Mouse (Mus musculus) neutrophil, adult 59 days (primary cell): ENCODE data around the gene Agpat2. TPM values are rescaled to one million over a fixed set of nuclear protein-coding genes. Genes with fewer than 3 reads are reported as not detected.

Experiments
- total RNA-seq, 2 experiments: library from RNA; stranded (reverse); gene quantifications; 1 replicate in 1 of 2; 2 replicates in 1 of 2; pipeline ENCODE4 v1.2.4; 2023

The Agpat2 gene
- total RNA-seq: 100 to 1,000 TPM; 106 to 112 TPM

DNA sequence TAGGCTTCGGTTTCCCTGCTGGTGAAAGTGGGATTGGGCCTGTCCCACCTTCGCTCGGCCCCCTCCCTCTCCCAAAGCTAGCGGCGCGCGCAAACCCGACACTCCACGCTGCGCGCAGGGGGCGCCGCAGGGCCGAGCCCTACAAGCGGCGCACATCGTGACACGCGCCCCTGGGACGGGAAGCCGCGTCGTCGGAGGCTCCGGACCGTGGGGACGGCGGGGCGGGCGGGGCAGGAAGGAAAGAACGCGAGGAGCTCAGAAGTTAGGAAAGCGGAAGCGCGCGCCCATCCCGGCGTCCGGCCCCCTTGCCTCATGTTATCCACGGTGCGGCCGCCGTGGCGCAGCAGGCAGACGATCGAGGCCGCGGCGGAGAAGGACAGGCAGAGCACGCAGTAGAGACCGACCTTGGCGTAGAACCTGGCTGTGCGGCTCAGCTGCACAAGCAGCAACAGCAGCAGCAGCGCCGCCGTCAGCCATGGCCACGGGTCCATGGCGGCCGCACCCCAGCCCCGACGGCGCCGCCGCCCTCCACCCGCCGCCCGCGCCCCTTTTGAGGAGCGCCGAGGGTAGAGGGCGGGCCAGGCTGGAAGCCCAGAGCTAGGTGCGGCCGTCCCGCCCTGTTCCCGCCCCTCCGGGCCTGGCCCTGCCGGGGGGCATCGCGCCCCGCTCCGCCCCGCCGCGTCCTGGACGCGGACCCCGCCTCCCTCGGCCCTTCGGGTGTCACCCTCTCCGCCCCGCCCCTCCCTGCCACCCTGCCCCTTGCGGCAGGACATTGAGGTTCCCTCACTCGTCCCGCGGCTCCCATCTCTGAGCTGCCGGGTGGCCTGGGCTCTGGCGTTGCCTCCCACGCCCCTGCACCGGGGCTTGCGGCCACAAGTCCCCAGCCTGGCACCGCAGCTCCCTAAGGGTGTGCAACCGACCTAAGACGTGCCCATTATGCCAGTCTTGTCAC lies at the start of gene Agpat2:
TSS of gene Agpat2 (minus strand) at position 698 of the 952 bp plus-strand sequence.

DNA sequence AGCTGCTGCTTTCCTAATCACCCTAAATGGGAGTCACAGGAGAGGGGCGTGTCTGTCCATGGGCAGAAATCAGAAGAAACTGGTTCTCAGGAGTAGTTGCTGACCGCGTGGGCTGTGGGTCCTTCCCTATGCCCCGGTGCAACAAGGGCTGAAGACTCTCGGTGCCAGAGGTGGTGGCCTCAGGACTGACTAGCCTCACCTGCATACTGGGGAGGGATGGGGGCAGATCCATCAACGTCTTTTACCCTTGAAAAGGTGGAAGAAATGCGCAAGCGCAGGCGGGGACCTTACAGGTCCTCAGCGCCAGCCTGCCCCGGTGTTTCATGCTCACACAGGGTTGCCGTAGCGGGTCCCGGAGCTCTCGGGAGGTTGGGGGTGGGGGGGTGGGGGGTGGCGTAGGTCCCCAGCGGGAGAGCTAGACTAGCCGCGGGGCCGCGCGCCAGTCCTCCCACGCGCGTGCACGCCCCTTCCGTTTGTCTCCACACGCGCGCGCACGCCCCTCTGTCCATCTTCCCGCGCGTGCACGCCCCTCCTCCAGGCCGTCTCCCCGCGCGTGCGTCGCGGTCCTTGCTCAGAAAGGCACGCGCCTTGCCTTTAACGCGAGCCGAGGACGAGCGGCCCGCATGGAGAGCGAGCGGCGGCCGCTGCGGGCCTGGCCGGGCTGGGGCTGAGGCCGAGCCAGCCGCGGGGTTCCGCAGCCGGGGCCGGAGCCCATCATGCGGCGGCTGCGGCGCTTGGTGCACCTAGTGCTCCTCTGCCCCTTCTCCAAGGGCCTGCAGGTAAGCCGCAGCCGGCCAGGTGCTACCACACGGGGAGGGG lies 23.9 kb upstream of the Agpat2 start, which contains the start of gene Fam69b:
TSS of gene Fam69b (plus strand) at position 537 of the 819 bp plus-strand sequence.

DNA sequence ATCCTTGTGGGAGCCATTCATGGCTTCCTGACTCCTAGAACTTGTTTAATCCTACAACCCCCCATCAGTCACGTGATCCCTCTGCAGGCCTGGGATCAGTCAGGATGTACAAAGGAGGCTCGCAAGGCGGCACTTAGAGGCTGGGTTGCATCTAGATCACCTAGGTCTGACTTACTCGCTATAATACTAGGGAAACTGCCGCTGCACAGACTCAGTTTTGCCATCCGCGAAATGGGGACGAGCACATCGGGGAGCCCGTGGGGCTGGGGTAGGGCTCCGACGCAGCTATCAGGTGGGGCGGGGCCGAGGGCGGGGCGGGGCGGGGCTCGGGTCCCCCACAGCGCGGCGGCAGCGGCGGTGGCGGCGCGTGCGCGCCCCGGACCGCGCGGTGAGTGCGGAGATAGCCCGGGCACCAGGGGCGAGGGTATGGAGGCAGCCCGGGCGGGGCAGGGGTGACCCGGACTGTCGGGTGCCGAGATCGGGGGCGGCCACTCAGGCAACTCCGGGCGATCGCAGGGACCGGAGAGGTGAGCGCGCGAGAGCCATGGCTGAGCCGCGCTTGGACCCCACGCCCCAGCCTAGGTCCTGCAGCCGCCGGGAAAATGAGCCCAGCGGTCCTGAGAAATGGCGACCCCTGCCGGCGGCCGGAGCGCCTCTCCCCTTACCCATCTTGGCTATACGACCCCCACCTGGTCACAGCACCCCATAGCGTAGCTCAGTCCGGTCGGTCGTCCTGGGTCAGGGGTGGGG lies 17.7 kb downstream of the Agpat2 start, which contains the start of gene Gm20532:
TSS of gene Gm20532 (plus strand) at position 346 of the 750 bp plus-strand sequence.

GRCm38 (mm10) chr2:26579714-26580113 lies 24.5 kb downstream of the Agpat2 start, which contains the start of gene Egfl7:
Gene Egfl7, plus strand, starts transcription at chr2:26580014.

Other genes starting within 250 kb of the Agpat2 start
- gene Card9, start 243.5 kb downstream of the Agpat2 start, total RNA-seq: 100 to 1,000 TPM; 164 to 201 TPM
- 10 to 100 TPM; 17.2 to 17.3 TPM for gene Snapc4, start 223.8 kb downstream of the Agpat2 start, total RNA-seq
- 100 to 1,000 TPM in 1 of 2 experiments, 10 to 100 TPM in 1; 96.3 to 106 TPM for gene Entr1, start 215.1 kb downstream of the Agpat2 start, total RNA-seq
- 10 to 100 TPM; 53.7 to 55.0 TPM for gene Pmpca, start 215.1 kb downstream of the Agpat2 start, total RNA-seq
- gene Inpp5e, start 195.2 kb downstream of the Agpat2 start, total RNA-seq: 10 to 100 TPM; 18.7 to 18.9 TPM
- gene Sec16a, start 159.2 kb downstream of the Agpat2 start, total RNA-seq: 10 to 100 TPM; 50.4 to 53.5 TPM
- gene Notch1, start 87.8 kb downstream of the Agpat2 start, total RNA-seq: 100 to 1,000 TPM; 180 to 243 TPM
- 1 to 10 TPM; 5.3 to 5.7 TPM for gene Egfl7, start 24.4 kb downstream of the Agpat2 start, total RNA-seq
- gene Gm20532, start 17.8 kb downstream of the Agpat2 start, total RNA-seq: not detected
- 1 to 10 TPM; 1.4 TPM for gene Fam69b, start 24.0 kb upstream of the Agpat2 start, total RNA-seq
- under 1 TPM in 1 of 2 experiments, not detected in 1; 0.64 TPM for gene Lcn4, start 66.9 kb upstream of the Agpat2 start, total RNA-seq